Mouse (Mus musculus) left cerebral cortex, adult 6 months (tissue): ENCODE measurements around the gene Gm3880. TPM values are rescaled to one million over a fixed set of nuclear protein-coding genes. Genes with fewer than 3 reads are reported as not detected.

Experiments used
- long read RNA-seq, 2 experiments: library from polyadenylated mRNA; unstranded; transcript quantifications; one replicate each; pipeline ENCODE4 v2.0.0; 2019 to 2020
- polyA plus RNA-seq: library from polyadenylated mRNA; unstranded; fragments of <200 nt; fragmentation: Nextera tagmentation; gene quantifications from 2 replicates; pipeline ENCODE4 v1.2.3, GENCODE M21; 2021

Gm3880 gene
- polyA plus RNA-seq, result not detected in 2 replicates
- long read RNA-seq, experiment 1, result 0 reads
- long read RNA-seq, experiment 2, result 0 reads

DNA sequence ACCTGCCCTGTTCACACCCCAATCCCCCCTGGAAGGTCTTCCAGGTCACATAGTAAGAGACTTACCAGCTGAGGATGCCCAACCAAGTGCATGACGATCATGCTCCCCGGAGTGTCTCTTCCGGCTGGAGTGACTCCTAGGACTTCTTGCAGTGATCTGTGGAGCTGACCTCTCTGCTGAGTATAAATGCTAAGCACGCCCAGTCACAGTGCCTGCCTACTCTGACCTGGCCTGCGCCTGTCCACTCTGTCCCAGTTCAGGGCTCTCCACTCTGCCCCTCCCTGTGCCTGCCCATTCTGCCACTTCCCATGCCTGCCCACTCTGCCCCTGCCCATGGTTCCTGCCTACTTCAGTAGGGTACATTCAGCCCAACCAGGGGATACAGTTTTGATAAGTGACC is at the start of gene Gm3880:
Gene Gm3880 (minus strand): TSS at position 101 of the 400 bp plus-strand sequence.

DNA sequence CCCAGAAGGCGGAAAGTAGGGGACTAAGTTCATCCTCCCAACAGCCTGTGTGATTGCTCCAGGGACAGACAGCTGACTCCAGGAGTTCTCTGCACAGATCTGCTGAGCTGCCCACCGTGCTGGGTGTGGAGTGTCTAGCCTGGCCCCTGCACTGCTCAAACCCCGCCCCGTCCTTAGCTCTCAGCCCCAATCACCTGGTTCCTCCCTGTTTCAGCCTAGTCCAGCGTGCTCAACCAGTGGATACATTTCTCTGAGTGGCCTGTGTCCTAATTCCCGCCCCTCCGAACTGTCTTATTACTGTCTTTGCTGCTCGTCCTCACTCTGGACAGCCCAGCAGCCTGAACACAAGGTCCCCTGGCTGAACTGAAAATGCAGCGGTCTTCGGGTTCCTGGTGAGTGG is 20.8 kb upstream of the Gm3880 start, which contains the start of the genes Gm9112 and Dmrtc1b:
Gene Gm9112 (minus strand): TSS at position 101 of the 400 bp plus-strand sequence.
Gene Dmrtc1b (plus strand): TSS at position 331 of the 400 bp plus-strand sequence.

DNA sequence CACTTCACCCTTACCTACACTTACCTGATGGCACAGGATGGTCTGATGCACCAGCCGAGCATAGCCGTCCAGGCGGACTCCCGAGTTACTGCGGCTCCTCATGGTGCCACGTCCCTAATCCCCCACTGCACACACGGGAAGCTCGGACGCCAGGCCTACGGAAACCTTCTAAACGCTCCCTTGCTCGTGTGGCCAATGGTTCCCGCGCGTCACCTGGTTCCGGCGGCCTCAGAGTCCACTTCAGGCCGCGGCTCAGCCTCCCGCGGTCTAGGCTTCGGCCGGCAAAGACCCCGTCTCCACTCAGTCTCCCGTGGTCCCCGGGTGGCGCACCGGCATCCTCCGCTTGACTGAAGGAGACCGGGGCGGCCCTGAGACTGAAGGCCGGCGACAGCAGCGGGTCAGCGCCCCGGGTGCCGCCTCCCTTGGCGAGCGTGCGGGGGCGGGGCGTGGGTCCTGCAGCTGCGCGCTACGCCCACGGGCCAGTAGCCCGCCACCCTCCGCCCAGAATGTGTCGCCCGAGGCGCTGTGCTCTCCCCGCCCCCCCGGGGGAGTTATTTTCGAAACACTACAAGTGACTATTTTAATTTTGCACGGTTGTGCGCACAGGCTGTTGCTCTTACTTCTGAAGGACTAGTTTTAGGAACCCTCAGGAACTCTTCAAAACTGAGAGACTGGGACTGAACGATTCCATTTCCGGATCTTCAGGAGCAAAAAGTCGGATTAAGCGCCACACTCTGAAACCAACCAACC is 42.8 kb downstream of the Gm3880 start, which contains the start of gene Phka1:
Gene Phka1 (minus strand): TSS at position 424 of the 750 bp plus-strand sequence.

Other genes starting within 250 kb of the Gm3880 start
- gene Hdac8, start 181.6 kb downstream of the Gm3880 start, polyA plus RNA-seq, result 5.8 and 6.0 TPM in 2 replicates
- gene Phka1, start 42.7 kb downstream of the Gm3880 start, polyA plus RNA-seq, result 1.5 and 3.1 TPM in 2 replicates
- not detected in 2 replicates for gene Gm9112, start 20.7 kb upstream of the Gm3880 start, polyA plus RNA-seq
- gene Dmrtc1b, start 20.9 kb upstream of the Gm3880 start, polyA plus RNA-seq, result not detected in 2 replicates
- not detected in 2 replicates for gene Dmrtc1c1, start 116.0 kb upstream of the Gm3880 start, polyA plus RNA-seq
- not detected in 2 replicates for gene Dmrtc1c2, start 167.6 kb upstream of the Gm3880 start, polyA plus RNA-seq
- not detected in 2 replicates for gene 1700031F05Rik, start 181.0 kb upstream of the Gm3880 start, polyA plus RNA-seq
- 9.1 and 12.8 TPM in 2 replicates for gene Dmrtc1a, start 221.7 kb upstream of the Gm3880 start, polyA plus RNA-seq
- gene 1700011M02Rik, start 221.9 kb upstream of the Gm3880 start, polyA plus RNA-seq, result not detected in 2 replicates
- not detected in 2 replicates for gene 1700018G05Rik, start 241.4 kb upstream of the Gm3880 start, polyA plus RNA-seq